Mouse (Mus musculus) lung, postnatal 0 days (tissue): ENCODE data around the gene Pnn. TPM values are rescaled to one million over a fixed set of nuclear protein-coding genes. Genes with fewer than 3 reads are reported as not detected.

Source experiments
- ATAC-seq: fragments of 200-750 bp; cut with Nextera tagmentation; 2 replicates; pipeline ENCODE4 v1.8.0; 2017; ENCODE audit warnings: moderate library complexity
- DNase-seq: peaks from one replicate; pipeline ENCODE4 v3.0.0-alpha.2; 2016; ENCODE audit warnings: low spot score
- H3K27ac ChIP-seq: fragments of 300-500 bp; sonication (generic); 2 replicates; pipeline ENCODE4 v1.5.1; 2014; ENCODE audit warnings: antibody characterized with exemption, mild to moderate bottlenecking, low read length, mixed read lengths
- H3K27me3 ChIP-seq: fragments of 300-500 bp; sonication (generic); replicated peaks from 2 replicates; pipeline ENCODE4 v1.6.1; 2014; ENCODE audit warnings: low read length, mixed read lengths; ENCODE audit not compliant: insufficient read depth
- H3K36me3 ChIP-seq: fragments of 300-500 bp; sonication (generic); 2 replicates; pipeline ENCODE4 v1.6.1; 2014; ENCODE audit warnings: low read length, mixed read lengths; ENCODE audit not compliant: insufficient read depth
- H3K4me1 ChIP-seq: fragments of 300-500 bp; sonication (generic); 2 replicates; pipeline ENCODE4 v1.6.1; 2014; ENCODE audit warnings: antibody characterized with exemption, low read depth, low read length, mixed read lengths; ENCODE audit not compliant: insufficient read depth
- H3K4me2 ChIP-seq: fragments of 300-500 bp; sonication (generic); replicated peaks from 2 replicates; pipeline ENCODE4 v1.6.1; 2014; ENCODE audit warnings: low read depth, mild to moderate bottlenecking, low read length, moderate library complexity, mixed read lengths
- H3K4me3 ChIP-seq: fragments of 300-500 bp; sonication (generic); 2 replicates; pipeline ENCODE4 v1.5.1; 2014; ENCODE audit warnings: low read depth, low read length
- H3K9ac ChIP-seq: fragments of 300-500 bp; sonication (generic); replicated peaks from 2 replicates; pipeline ENCODE4 v1.6.1; 2014; ENCODE audit warnings: low read depth, mild to moderate bottlenecking
- H3K9me3 ChIP-seq: fragments of 300-500 bp; sonication (generic); 2 replicates; pipeline ENCODE4 v1.6.1; 2016; ENCODE audit warnings: low read length, mixed read lengths
- CTCF ChIP-seq: IDR thresholded peaks from 2 replicates; pipeline ENCODE4 v1.5.1; 2016; ENCODE audit warnings: antibody characterized with exemption, mild to moderate bottlenecking
- EP300 ChIP-seq: IDR thresholded peaks from 2 replicates; pipeline ENCODE4 v1.6.1; 2016; ENCODE audit warnings: antibody characterized with exemption, mild to moderate bottlenecking, control low read depth
- WGBS: fragments of 180-500 bp; shearing (Covaris S2); extraction: QIAGEN DNeasy Blood & Tissue Kit; methylation state at CpG from one replicate; pipeline ENCODE4 v1.1.7; 2014; 5-methylcytosine and 5-hydroxymethylcytosine counted together
- polyA plus RNA-seq: library from polyadenylated mRNA; unstranded; fragments of >200 nt; fragmentation: Nextera tagmentation; extraction: Ambion mirVana; gene quantifications from 2 replicates; pipeline ENCODE4 v1.2.1, GENCODE M21; 2015

Gene Pnn
- polyA plus RNA-seq, 1 experiment from 2014 or later: 40.5 TPM

- DNase-seq (no peak), ATAC-seq (no peak)
- H3K9me3 ChIP-seq: no peaks in the 10 kb centered on the region
- 58% methylated on average over 5 of the region's 5 CpGs for WGBS
- H3K9ac ChIP-seq: no peak overlapping the region
- H3K27me3 ChIP-seq: no peaks in the 10 kb centered on the region
- no peak overlapping the region for H3K4me3 ChIP-seq
- TF ChIP-seq CTCF (peak; percentile 34), EP300 (no peak)
- H3K27ac ChIP-seq: no peak overlapping the region
- no peaks in the 10 kb centered on the region for H3K36me3 ChIP-seq
- H3K4me2 ChIP-seq: no peak overlapping the region
- H3K4me1 ChIP-seq: no peaks in the 10 kb centered on the region
These were observed 17.8 kb downstream of the Pnn start for GRCm38 (mm10) chr12:59084446-59084845.

- DNase-seq: no peak
- H3K27ac ChIP-seq: no peak overlapping the region
- TF ChIP-seq EP300: no peak
- H3K4me3 ChIP-seq: no peak overlapping the region
- H3K36me3 ChIP-seq: no peaks in the 10 kb centered on the region
- no peaks in the 10 kb centered on the region for H3K27me3 ChIP-seq
- no peak for ATAC-seq
- H3K9me3 ChIP-seq: no peaks in the 10 kb centered on the region
- no peaks in the 10 kb centered on the region for H3K4me1 ChIP-seq
- no peak overlapping the region for H3K4me2 ChIP-seq
- 78% methylated on average over 5 of the region's 5 CpGs for WGBS
- no peak overlapping the region for H3K9ac ChIP-seq
These were observed 19.5 kb downstream of the Pnn start for GRCm38 (mm10) chr12:59086171-59086570.

DNA sequence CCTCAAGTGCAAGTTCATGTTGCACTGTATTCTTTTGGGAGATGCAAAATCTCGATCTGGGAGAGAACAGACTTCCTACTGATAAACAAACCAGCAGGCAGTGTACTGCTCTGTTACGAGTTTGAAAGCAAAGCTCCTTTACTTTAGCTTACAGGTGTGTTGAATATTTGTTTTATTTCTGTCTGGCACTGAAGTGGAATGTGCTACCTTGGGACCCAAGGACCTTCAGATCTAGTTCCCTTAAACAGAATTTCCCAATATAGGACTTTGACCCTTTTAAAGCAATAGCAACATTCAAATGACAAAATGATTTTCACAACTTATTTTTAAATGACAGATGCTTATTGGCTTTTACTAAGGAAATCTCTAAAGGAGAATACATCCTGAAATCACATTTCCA lies 26.9 kb downstream of the Pnn start:
- Histone ChIP-seq H3K4me1 (no peaks in the 10 kb centered on the region), H3K9ac (no peak overlapping the region), H3K4me2 (no peak overlapping the region), H3K36me3 (no peaks in the 10 kb centered on the region), H3K27ac (no peak overlapping the region), H3K27me3 (no peaks in the 10 kb centered on the region), H3K4me3 (no peak overlapping the region), H3K9me3 (no peaks in the 10 kb centered on the region)
- peak; percentile 11 for DNase-seq
- no peak for TF ChIP-seq CTCF
- TF ChIP-seq EP300: no peak
- ATAC-seq: no peak
- WGBS: 19% methylated on average over 2 of the region's 2 CpGs

GRCm38 (mm10) chr12:59095104-59096025 lies 28.7 kb downstream of the Pnn start, which contains the start of gene Mia2:
Gene Mia2 (plus strand): TSS chr12:59095799.
- peak; percentile 69 for ATAC-seq
- peak within 1 kb of the TSS; percentile 36 for H3K4me3 ChIP-seq

GRCm38 (mm10) chr12:59104771-59105170 lies 38.1 kb downstream of the Pnn start:
- Histone ChIP-seq H3K27me3 (no peaks in the 10 kb centered on the region), H3K4me3 (no peak overlapping the region), H3K27ac (no peak overlapping the region), H3K9ac (no peak overlapping the region), H3K4me1 (no peaks in the 10 kb centered on the region), H3K4me2 (no peak overlapping the region), H3K9me3 (no peaks in the 10 kb centered on the region), H3K36me3 (no peaks in the 10 kb centered on the region)
- 69% methylated on average over 5 of the region's 5 CpGs for WGBS
- no peak for TF ChIP-seq CTCF
- no peak for TF ChIP-seq EP300
- DNase-seq: no peak
- ATAC-seq: no peak

More at GRCm38 (mm10) chr12:59095104-59096025, 28.7 kb downstream of the Pnn start, which contains the start of gene Mia2:
- DNase-seq: peak; percentile 59
- H3K4me1 ChIP-seq: no peaks in the 10 kb centered on the region
- H3K9ac ChIP-seq: peak within 1 kb of the TSS; percentile 8; the same call in 1 of the 2 replicates
- 56% methylated on average over 19 of the region's 19 CpGs for WGBS
- H3K9me3 ChIP-seq: no peaks in the 10 kb centered on the region
- no peaks in the 10 kb centered on the region for H3K36me3 ChIP-seq
- TF ChIP-seq CTCF (no peak), EP300 (0 out of 2 replicates have a peak, but pooled peaks have one; percentile 16)
- peak within 1 kb of the TSS; percentile 70 for H3K27ac ChIP-seq
- no peaks in the 10 kb centered on the region for H3K27me3 ChIP-seq
- H3K4me2 ChIP-seq: peak within 1 kb of the TSS; percentile 33

DNA sequence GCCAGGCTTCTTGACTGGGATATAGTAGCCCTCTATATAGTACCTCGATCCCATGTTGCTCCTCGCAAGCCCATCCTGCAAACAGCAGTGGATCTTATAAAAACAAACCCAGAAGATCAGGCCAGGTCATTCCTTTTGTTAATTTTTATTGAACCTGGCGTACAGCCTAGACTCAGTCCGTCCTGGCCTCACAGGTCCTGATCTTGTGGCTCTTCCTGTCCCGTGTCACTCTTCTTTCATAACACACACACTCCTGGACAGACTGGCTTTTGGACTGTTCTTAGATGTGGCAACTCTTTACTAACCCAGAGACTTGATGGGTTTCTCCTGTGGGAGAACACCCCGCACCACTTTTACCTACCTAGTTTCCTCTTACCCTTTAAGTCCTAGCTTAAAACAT lies 39.2 kb downstream of the Pnn start:
- Histone ChIP-seq H3K4me1 (no peaks in the 10 kb centered on the region), H3K4me3 (no peak overlapping the region), H3K9ac (no peak overlapping the region), H3K27ac (no peak overlapping the region), H3K36me3 (no peaks in the 10 kb centered on the region), H3K9me3 (no peaks in the 10 kb centered on the region), H3K4me2 (no peak overlapping the region), H3K27me3 (no peaks in the 10 kb centered on the region)
- TF ChIP-seq EP300 (no peak), CTCF (no peak)
- 70% methylated on average over 6 of the region's 6 CpGs for WGBS
- DNase-seq (no peak), ATAC-seq (no peak)
